Mouse (Mus musculus) liver, embryonic 14.5 days (tissue): ENCODE measurements around the gene Mc1r.

ENCODE experiments used
- CTCF ChIP-seq: IDR thresholded peaks from 2 replicates; pipeline ENCODE4 v1.5.1; 2016; ENCODE audit warnings: antibody characterized with exemption, low read depth, control low read depth
- EP300 ChIP-seq: IDR thresholded peaks from 2 replicates; pipeline ENCODE4 v1.6.1; 2016; ENCODE audit warnings: antibody characterized with exemption, low read depth

DNA sequence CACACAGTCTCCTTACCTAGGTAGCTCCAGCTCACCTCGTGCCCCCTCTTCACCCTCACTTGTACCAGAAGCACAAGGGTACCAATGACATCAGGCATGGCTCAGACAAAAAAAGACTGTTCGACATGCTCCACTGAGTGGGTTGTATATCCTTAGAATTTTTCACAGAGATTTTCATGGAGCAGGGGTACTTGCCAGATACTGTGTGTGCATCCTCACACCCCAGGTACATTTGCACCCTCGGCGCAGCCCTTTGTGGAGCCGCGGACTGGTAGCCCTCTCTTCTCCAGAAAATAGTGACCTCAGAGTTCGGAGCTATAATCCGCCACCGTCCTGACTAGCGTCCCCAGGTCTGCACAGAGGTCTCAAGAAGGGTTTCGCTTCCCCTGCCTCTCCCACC is 3.9 kb downstream of the Mc1r start:
- TF ChIP-seq CTCF (no peak), EP300 (no peak)
